Mouse (Mus musculus) stomach, embryonic 16.5 days (tissue): ENCODE results near the gene Abl2. TPM values are rescaled to one million over a fixed set of nuclear protein-coding genes. Genes with fewer than 3 reads are reported as not detected.
"Not testable (repeated sequence)": the region's sequence is repeated elsewhere in the genome, so short reads cannot be mapped to it uniquely, and the experiment has no call there.

Experiments used
- ATAC-seq: fragments of 200-750 bp; cut with Nextera tagmentation; 2 replicates; pipeline ENCODE4 v1.8.0; 2017; ENCODE audit warnings: moderate number of reproducible peaks, moderate TSS enrichment; ENCODE audit not compliant: insufficient read depth, low FRiP score
- H3K27ac ChIP-seq: fragments of 300-500 bp; sonication (generic); 2 replicates; pipeline ENCODE4 v1.5.1; 2014; ENCODE audit warnings: low read length
- H3K27me3 ChIP-seq: fragments of 300-500 bp; sonication (generic); 2 replicates; pipeline ENCODE4 v1.6.1; 2014; ENCODE audit warnings: low read length, control low read depth, mixed read lengths; ENCODE audit not compliant: control insufficient read depth, insufficient read depth
- H3K36me3 ChIP-seq: fragments of 300-500 bp; sonication (generic); 2 replicates; pipeline ENCODE4 v1.6.1; 2014; ENCODE audit warnings: low read length; ENCODE audit not compliant: control insufficient read depth, insufficient read depth
- H3K4me1 ChIP-seq: fragments of 300-500 bp; sonication (generic); 2 replicates; pipeline ENCODE4 v1.6.1; 2014; ENCODE audit warnings: low read length, control low read depth, mixed read lengths; ENCODE audit not compliant: control insufficient read depth, insufficient read depth
- H3K4me2 ChIP-seq: fragments of 300-500 bp; sonication (generic); 2 replicates; pipeline ENCODE4 v1.6.1; 2014; ENCODE audit warnings: low read depth, low read length, mixed read lengths
- H3K4me3 ChIP-seq: fragments of 300-500 bp; sonication (generic); replicated peaks from 2 replicates; pipeline ENCODE4 v1.5.1; 2014; ENCODE audit warnings: mild to moderate bottlenecking, low read length
- H3K9ac ChIP-seq: fragments of 300-500 bp; sonication (generic); 2 replicates; pipeline ENCODE4 v1.6.1; 2014; ENCODE audit warnings: low read length
- H3K9me3 ChIP-seq: fragments of 300-500 bp; sonication (generic); replicated peaks from 2 replicates; pipeline ENCODE4 v1.6.1; 2016; ENCODE audit warnings: low read length, control low read depth; ENCODE audit not compliant: control insufficient read depth
- WGBS: fragments of 180-500 bp; shearing (Covaris S2); extraction: QIAGEN DNeasy Blood & Tissue Kit; methylation state at CpG from one replicate; pipeline ENCODE4 v1.1.7; 2014; 5-methylcytosine and 5-hydroxymethylcytosine counted together
- polyA plus RNA-seq: library from polyadenylated mRNA; unstranded; fragments of >200 nt; fragmentation: Nextera tagmentation; extraction: Ambion mirVana; gene quantifications from 2 replicates; pipeline ENCODE4 v1.2.1, GENCODE M21; 2015

The Abl2 gene
- polyA plus RNA-seq, 1 experiment from 2014 or later = 3.6 TPM

DNA sequence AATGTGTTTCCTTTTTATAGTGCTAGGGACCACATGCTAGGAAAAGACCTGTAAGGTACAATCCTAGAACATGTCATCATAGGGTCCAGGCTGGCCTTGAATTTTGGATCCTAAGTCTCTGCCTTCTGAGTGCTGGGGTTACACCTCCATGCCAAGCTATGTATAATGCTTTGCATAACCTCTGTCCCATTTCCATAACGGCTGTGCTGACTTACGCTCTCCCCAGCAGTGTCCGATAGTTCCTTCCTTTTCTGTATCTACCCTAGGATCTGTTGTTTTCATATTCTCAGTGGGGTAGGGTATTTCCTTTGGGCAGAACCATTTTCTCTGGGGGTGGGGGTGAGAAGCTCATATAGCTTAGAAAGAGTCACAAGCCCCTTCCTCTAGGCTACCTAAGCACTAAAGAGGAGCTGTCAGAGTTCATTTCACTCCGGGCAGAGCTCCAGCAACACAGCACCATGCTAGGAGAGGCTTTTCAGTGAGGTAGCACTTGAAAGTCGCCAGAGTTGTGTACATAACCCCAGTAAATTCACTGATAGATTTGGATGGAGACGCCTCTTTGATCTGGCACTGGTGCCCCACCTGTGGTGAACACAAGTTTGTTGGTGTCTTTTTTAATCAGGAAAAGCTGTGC lies 93.7 kb downstream of the Abl2 start:
- H3K4me2 ChIP-seq = no peak overlapping the region
- no peak overlapping the region for H3K4me3 ChIP-seq
- no peak overlapping the region for H3K9ac ChIP-seq
- no peaks in the 10 kb centered on the region for H3K9me3 ChIP-seq
- no peak for ATAC-seq
- H3K27me3 ChIP-seq = no peaks in the 10 kb centered on the region
- no peaks in the 10 kb centered on the region for H3K36me3 ChIP-seq
- H3K4me1 ChIP-seq = no peaks in the 10 kb centered on the region
- WGBS = 60% methylated on average over 6 of the region's 6 CpGs
- H3K27ac ChIP-seq = 0 out of 2 replicates have a peak overlapping the region, but pooled peaks have one; percentile 10

- Histone ChIP-seq H3K4me2 (no peak overlapping the region), H3K4me3 (no peak overlapping the region), H3K36me3 (no peaks in the 10 kb centered on the region), H3K9ac (no peak overlapping the region), H3K27ac (peak overlapping the region; percentile 40), H3K9me3 (no peaks in the 10 kb centered on the region), H3K27me3 (no peaks in the 10 kb centered on the region), H3K4me1 (peaks cover 2% of the 10 kb centered on the region; the same call in 1 of the 2 replicates)
- WGBS = 69% methylated on average over 13 of the region's 13 CpGs
- no peak for ATAC-seq
Observed at GRCm38 (mm10) chr1:156654735-156655530, 96.3 kb downstream of the Abl2 start.

GRCm38 (mm10) chr1:156657523-156657922 lies 98.9 kb downstream of the Abl2 start:
- 80% methylated on average over 4 of the region's 4 CpGs for WGBS
- ATAC-seq = no peak

DNA sequence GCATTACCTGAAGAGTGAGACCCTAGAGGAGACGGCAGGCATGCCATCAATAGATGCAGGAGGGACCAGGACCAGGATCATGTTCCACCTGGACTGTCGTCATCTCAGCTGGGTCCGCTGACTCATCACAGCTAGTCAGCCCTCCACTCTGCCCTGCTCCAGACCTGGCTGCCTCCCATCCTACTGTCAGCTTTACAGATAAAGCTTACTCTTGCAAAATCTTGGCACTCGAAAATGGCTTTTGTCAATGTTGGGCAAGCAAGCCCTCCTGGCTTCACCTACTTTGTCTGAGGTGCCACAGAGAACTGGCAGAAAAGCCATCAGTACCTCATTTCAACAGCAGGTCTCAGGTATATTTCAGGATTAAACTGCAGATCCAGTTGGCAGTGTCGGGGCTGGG lies 100.1 kb downstream of the Abl2 start:
- Histone ChIP-seq H3K27ac (no peak overlapping the region), H3K36me3 (no peaks in the 10 kb centered on the region), H3K4me1 (peaks cover 4% of the 10 kb centered on the region; the same call in 1 of the 2 replicates), H3K4me2 (no peak overlapping the region), H3K9ac (no peak overlapping the region), H3K4me3 (no peak overlapping the region), H3K9me3 (no peaks in the 10 kb centered on the region), H3K27me3 (no peaks in the 10 kb centered on the region)
- 76% methylated on average over 5 of the region's 5 CpGs for WGBS
- no peak for ATAC-seq

More at GRCm38 (mm10) chr1:156657523-156657922, 98.9 kb downstream of the Abl2 start:
- Histone ChIP-seq H3K4me3 (no peak overlapping the region), H3K4me2 (no peak overlapping the region), H3K4me1 (peaks cover 4% of the 10 kb centered on the region; the same call in 1 of the 2 replicates), H3K36me3 (no peaks in the 10 kb centered on the region), H3K9me3 (no peaks in the 10 kb centered on the region), H3K27me3 (no peaks in the 10 kb centered on the region), H3K9ac (no peak overlapping the region), H3K27ac (no peak overlapping the region)

- ATAC-seq = peak; percentile 79
- Histone ChIP-seq H3K9me3 (no peaks in the 10 kb centered on the region), H3K9ac (no peak overlapping the region), H3K27ac (peak overlapping the region; percentile 76), H3K4me1 (peaks cover 4% of the 10 kb centered on the region; the same call in 1 of the 2 replicates), H3K36me3 (no peaks in the 10 kb centered on the region), H3K27me3 (no peaks in the 10 kb centered on the region), H3K4me2 (no peak overlapping the region), H3K4me3 (no peak overlapping the region)
- 65% methylated on average over 13 of the region's 13 CpGs for WGBS
Observed at GRCm38 (mm10) chr1:156659906-156660659, 101.5 kb downstream of the Abl2 start.

GRCm38 (mm10) chr1:156660660-156661236 lies 102.2 kb downstream of the Abl2 start:
- not testable (repeated sequence) for H3K9me3 ChIP-seq, H3K4me1 ChIP-seq, H3K9ac ChIP-seq, ATAC-seq, H3K4me3 ChIP-seq, H3K27me3 ChIP-seq, H3K36me3 ChIP-seq
- Histone ChIP-seq H3K27ac (peak overlapping the region; percentile 80), H3K4me2 (peak overlapping the region; percentile 25; the same call in 1 of the 2 replicates)
- WGBS = 57% methylated on average over 20 of the region's 21 CpGs

DNA sequence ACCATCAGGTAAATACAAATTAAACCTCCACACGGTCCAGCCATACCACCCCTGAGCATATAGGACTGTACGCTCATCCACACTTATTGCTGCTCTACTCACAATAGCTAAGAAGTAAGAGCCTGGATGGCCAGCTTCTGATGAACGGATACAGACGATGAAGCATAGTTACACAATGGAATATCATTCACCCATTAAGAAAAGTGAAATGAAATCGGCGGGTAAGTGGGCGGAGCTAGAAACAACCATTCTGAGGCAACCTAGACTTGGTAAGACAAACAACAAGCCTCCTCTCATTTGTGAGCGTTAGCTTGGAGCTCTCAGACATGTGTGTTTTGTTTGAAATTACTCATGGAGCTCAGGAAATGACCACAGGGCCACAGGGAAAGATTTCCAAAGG lies 107.2 kb downstream of the Abl2 start:
- ATAC-seq = no peak
- 84% methylated on average over 8 of the region's 8 CpGs for WGBS
- Histone ChIP-seq H3K4me1 (peaks cover 6% of the 10 kb centered on the region; the same call in 1 of the 2 replicates), H3K4me3 (no peak overlapping the region), H3K9ac (no peak overlapping the region), H3K27ac (no peak overlapping the region), H3K36me3 (no peaks in the 10 kb centered on the region), H3K9me3 (no peaks in the 10 kb centered on the region), H3K4me2 (no peak overlapping the region), H3K27me3 (no peaks in the 10 kb centered on the region)

DNA sequence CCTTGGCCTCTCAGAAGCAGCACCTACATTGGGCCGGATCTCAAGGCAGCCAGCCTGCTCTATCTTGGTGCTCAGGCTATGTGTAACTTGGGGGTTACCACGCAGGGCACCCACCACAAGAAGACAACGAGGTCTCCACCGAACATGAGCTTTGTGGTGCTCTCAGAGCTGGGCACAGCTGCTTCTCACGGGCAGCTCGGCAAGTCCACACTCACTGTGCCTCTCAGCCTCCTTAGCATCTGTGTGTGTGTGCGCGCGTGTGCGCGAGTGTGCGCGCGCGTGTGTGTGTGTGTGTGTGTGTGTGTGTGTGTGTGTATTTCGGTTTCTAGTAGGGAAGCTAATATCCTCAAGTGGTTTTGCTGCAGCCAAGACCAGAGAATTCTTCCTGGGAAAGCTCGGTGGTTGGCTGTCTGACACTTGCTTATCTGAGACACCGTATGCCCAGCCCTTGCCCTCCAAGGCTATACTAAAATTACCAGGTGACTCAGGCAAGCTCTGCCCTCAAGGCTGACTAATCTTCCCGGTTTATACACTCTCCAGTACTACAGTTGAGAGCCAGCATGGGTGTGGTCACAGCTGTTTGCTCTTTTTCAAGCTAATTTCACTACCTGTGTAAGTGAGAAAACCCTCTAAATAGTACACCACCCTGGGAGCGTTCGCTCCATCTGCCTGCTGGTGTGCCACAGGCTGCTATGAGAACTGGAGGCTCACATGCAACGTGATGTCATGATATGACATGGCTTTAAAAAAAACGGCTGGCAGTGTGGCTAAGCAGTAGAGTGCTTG lies 108.7 kb downstream of the Abl2 start:
- no peaks in the 10 kb centered on the region for H3K27me3 ChIP-seq
- H3K9me3 ChIP-seq = no peaks in the 10 kb centered on the region
- H3K4me1 ChIP-seq = peaks cover 6% of the 10 kb centered on the region; the same call in 1 of the 2 replicates
- no peak overlapping the region for H3K4me3 ChIP-seq
- WGBS = 72% methylated on average over 23 of the region's 23 CpGs
- H3K9ac ChIP-seq = 0 out of 2 replicates have a peak overlapping the region, but pooled peaks have one; percentile 7
- H3K36me3 ChIP-seq = no peaks in the 10 kb centered on the region
- no peak overlapping the region for H3K4me2 ChIP-seq
- H3K27ac ChIP-seq = peak overlapping the region; percentile 57
- peak; percentile 90 for ATAC-seq
